Mouse (Mus musculus): Measurements from ENCODE around the gene Cdc37. TPM values are rescaled to one million over a fixed set of nuclear protein-coding genes. Genes with fewer than 3 reads are reported as not detected.

The Cdc37 gene
- polyA plus RNA-seq, 1 experiment from 2014 or later = 293 TPM

Other genes starting within 250 kb of the Cdc37 start
- gene Dnmt1, start 190.1 kb downstream of the Cdc37 start, polyA plus RNA-seq (2015; fragmentation: Nextera tagmentation; extraction: Ambion mirVana) = 74.7 and 76.0 TPM in 2 replicates
- gene S1pr2, start 173.2 kb downstream of the Cdc37 start, polyA plus RNA-seq (2015; fragmentation: Nextera tagmentation; extraction: Ambion mirVana) = 39.4 and 40.1 TPM in 2 replicates
- 129 and 133 TPM in 2 replicates for gene Mrpl4, start 147.2 kb downstream of the Cdc37 start, polyA plus RNA-seq (2015; fragmentation: Nextera tagmentation; extraction: Ambion mirVana)
- 10.9 and 11.3 TPM in 2 replicates for gene Icam1, start 134.0 kb downstream of the Cdc37 start, polyA plus RNA-seq (2015; fragmentation: Nextera tagmentation; extraction: Ambion mirVana)
- 6.6 and 16.2 TPM in 2 replicates for gene Icam4, start 120.6 kb downstream of the Cdc37 start, polyA plus RNA-seq (2015; fragmentation: Nextera tagmentation; extraction: Ambion mirVana)
- 0.05 and 0.21 TPM in 2 replicates for gene Icam5, start 117.9 kb downstream of the Cdc37 start, polyA plus RNA-seq (2015; fragmentation: Nextera tagmentation; extraction: Ambion mirVana)
- 0.73 TPM in 1 of 2 replicates, not detected in the other for gene Zglp1, start 82.9 kb downstream of the Cdc37 start, polyA plus RNA-seq (2015; fragmentation: Nextera tagmentation; extraction: Ambion mirVana)
- gene Gm49373, start 76.9 kb downstream of the Cdc37 start, polyA plus RNA-seq (2015; fragmentation: Nextera tagmentation; extraction: Ambion mirVana) = 0.58 and 0.82 TPM in 2 replicates
- gene Fdx1l, start 76.4 kb downstream of the Cdc37 start, polyA plus RNA-seq (2015; fragmentation: Nextera tagmentation; extraction: Ambion mirVana) = 57.6 and 58.0 TPM in 2 replicates
- 1.6 and 1.7 TPM in 2 replicates for gene Gm38431, start 58.0 kb downstream of the Cdc37 start, polyA plus RNA-seq (2015; fragmentation: Nextera tagmentation; extraction: Ambion mirVana)
- gene Raver1, start 58.0 kb downstream of the Cdc37 start, polyA plus RNA-seq (2015; fragmentation: Nextera tagmentation; extraction: Ambion mirVana) = 48.3 and 60.9 TPM in 2 replicates
- 13.6 and 15.8 TPM in 2 replicates for gene Tyk2, start 18.7 kb downstream of the Cdc37 start, polyA plus RNA-seq (2015; fragmentation: Nextera tagmentation; extraction: Ambion mirVana)
- 5.9 and 6.2 TPM in 2 replicates for gene Pde4a, start 15.7 kb upstream of the Cdc37 start, polyA plus RNA-seq (2015; fragmentation: Nextera tagmentation; extraction: Ambion mirVana)
- gene Keap1, start 89.4 kb upstream of the Cdc37 start, polyA plus RNA-seq (2015; fragmentation: Nextera tagmentation; extraction: Ambion mirVana) = 61.1 and 61.6 TPM in 2 replicates
- gene S1pr5, start 98.5 kb upstream of the Cdc37 start, polyA plus RNA-seq (2015; fragmentation: Nextera tagmentation; extraction: Ambion mirVana) = 0.93 and 1.6 TPM in 2 replicates
- gene Atg4d, start 115.3 kb upstream of the Cdc37 start, polyA plus RNA-seq (2015; fragmentation: Nextera tagmentation; extraction: Ambion mirVana) = 49.9 and 51.3 TPM in 2 replicates
- gene Kri1, start 138.0 kb upstream of the Cdc37 start, polyA plus RNA-seq (2015; fragmentation: Nextera tagmentation; extraction: Ambion mirVana) = 14.4 and 14.5 TPM in 2 replicates
- 44.4 and 50.0 TPM in 2 replicates for gene Cdkn2d, start 141.4 kb upstream of the Cdc37 start, polyA plus RNA-seq (2015; fragmentation: Nextera tagmentation; extraction: Ambion mirVana)
- 67.7 and 74.2 TPM in 2 replicates for gene Ap1m2, start 162.4 kb upstream of the Cdc37 start, polyA plus RNA-seq (2015; fragmentation: Nextera tagmentation; extraction: Ambion mirVana)
- gene Slc44a2, start 170.7 kb upstream of the Cdc37 start, polyA plus RNA-seq (2015; fragmentation: Nextera tagmentation; extraction: Ambion mirVana) = 89.1 and 95.7 TPM in 2 replicates
- 150 and 154 TPM in 2 replicates for gene Ilf3, start 217.9 kb upstream of the Cdc37 start, polyA plus RNA-seq (2015; fragmentation: Nextera tagmentation; extraction: Ambion mirVana)

All from stomach, embryonic 15.5 days (tissue).